7 mouse cellular contexts compared by ENCODE assay signal in genomic region chr3:68467941-68468687, GRCm38 (mm10).
DNase-seq lines count a peak whose midpoint lies in the region; ATAC-seq lines count a peak whose summit lies in the region.

No protein-coding gene starts in this region.

- peaks cover 13% of the 10 kb centered on the region for H3K4me1 ChIP-seq in midbrain, embryonic 12.5 days

- 2% methylated on average over 10 of the region's 10 CpGs for WGBS in midbrain, embryonic 12.5 days

- ATAC-seq in midbrain, embryonic 12.5 days (ENCODE audit: low FRiP score, low read depth), result no peak

- H3K36me3 ChIP-seq in midbrain, embryonic 12.5 days, result no peaks in the 10 kb centered on the region

- H3K4me2 ChIP-seq in midbrain, embryonic 12.5 days (replicated peaks), result peak overlapping the region; percentile 47

- peak overlapping the region; percentile 14; the same call in 1 of the 2 replicates for H3K4me3 ChIP-seq in midbrain, embryonic 12.5 days

- H3K27me3 ChIP-seq in midbrain, embryonic 12.5 days, result peaks cover 7% of the 10 kb centered on the region; the same call in 1 of the 2 replicates

- H3K27ac ChIP-seq in midbrain, embryonic 12.5 days (replicated peaks), result no peak overlapping the region

- no peak overlapping the region for H3K9ac ChIP-seq in midbrain, embryonic 12.5 days (replicated peaks)

- no peaks in the 10 kb centered on the region for H3K9me3 ChIP-seq in midbrain, embryonic 12.5 days

- peak; percentile 72 for DNase-seq in embryo, embryonic 9.5 days (ENCODE audit: extremely low spot score)
- peak; percentile 27 to 52 for DNase-seq in heart, adult 18-20 months
- DNase-seq in kidney, adult 11 months, result peak; percentile 60
- DNase-seq in left cerebral cortex, adult 11 months (ENCODE audit: low spot score), result no peak
- DNase-seq in spleen, adult 12 weeks (ENCODE audit: low spot score), result no peak
- DNase-seq in layer of hippocampus, postnatal 36 days, result no peak

Comparison
In these comparisons a context has a peak if more than half of its experiments do, and no peak if none do; other contexts are left out.
1. DNase-seq: peak in embryo, embryonic 9.5 days (single experiment), heart, adult 18-20 months (2 of 2) and kidney, adult 11 months (single experiment); none in left cerebral cortex, adult 11 months (single experiment), spleen, adult 12 weeks (single experiment) and layer of hippocampus, postnatal 36 days (0 of 2).